Comparison of ENCODE assay signal across 8 mouse cellular contexts in genomic region chr13:73822187-73822800, GRCm38 (mm10). TPM values are rescaled to one million over a fixed set of nuclear protein-coding genes. Genes with fewer than 3 reads are reported as not detected.
DNase-seq lines count a peak whose midpoint lies in the region; ATAC-seq lines count a peak whose summit lies in the region.

No protein-coding gene starts in this region.

- 0 out of 2 replicates have a peak, but pooled peaks cover 6% of the 10 kb centered on the region for H3K4me1 ChIP-seq in midbrain, embryonic 10.5 days
- H3K4me1 ChIP-seq in midbrain, embryonic 11.5 days (ENCODE audit: control insufficient read depth, insufficient read depth, low read length), result no peaks in the 10 kb centered on the region
- no peaks in the 10 kb centered on the region for H3K4me1 ChIP-seq in neural tube, embryonic 11.5 days (ENCODE audit: control insufficient read depth, insufficient read depth, low read length)

- peaks cover 9% of the 10 kb centered on the region for H3K36me3 ChIP-seq in midbrain, embryonic 10.5 days
- no peaks in the 10 kb centered on the region for H3K36me3 ChIP-seq in midbrain, embryonic 11.5 days (ENCODE audit: control insufficient read depth, insufficient read depth, low read length)
- no peaks in the 10 kb centered on the region for H3K36me3 ChIP-seq in neural tube, embryonic 11.5 days (ENCODE audit: control insufficient read depth, insufficient read depth, low read length)

- WGBS in midbrain, embryonic 10.5 days, result 74% methylated on average over 4 of the region's 4 CpGs
- WGBS in midbrain, embryonic 11.5 days, result 61% methylated on average over 4 of the region's 4 CpGs
- WGBS in neural tube, embryonic 11.5 days, result 70% methylated on average over 4 of the region's 4 CpGs

- ATAC-seq in midbrain, embryonic 11.5 days (ENCODE audit: low FRiP score), result no peak
- 0 out of 2 replicates have a peak, but pooled peaks have one; percentile 28 for ATAC-seq in neural tube, embryonic 11.5 days (ENCODE audit: insufficient read depth, low FRiP score, low TSS enrichment)

- H3K4me2 ChIP-seq in midbrain, embryonic 11.5 days, result no peak overlapping the region
- no peak overlapping the region for H3K4me2 ChIP-seq in neural tube, embryonic 11.5 days (ENCODE audit: low read depth)

- no peaks in the 10 kb centered on the region for H3K9me3 ChIP-seq in midbrain, embryonic 10.5 days (replicated peaks)
- no peaks in the 10 kb centered on the region for H3K9me3 ChIP-seq in midbrain, embryonic 11.5 days (ENCODE audit: control insufficient read depth, low read length)
- H3K9me3 ChIP-seq in neural tube, embryonic 11.5 days (ENCODE audit: control insufficient read depth, low read length), result no peaks in the 10 kb centered on the region

- peak; percentile 49 for DNase-seq in midbrain, embryonic 10.5 days (ENCODE audit: low spot score)
- DNase-seq in midbrain, embryonic 11.5 days (ENCODE audit: low spot score, missing footprints), result no peak
- DNase-seq in ZHBTc4 (ENCODE audit: low read depth, low spot score), result peak; percentile 74
- peak; percentile 75 for DNase-seq in embryo, embryonic 10.5 days (ENCODE audit: low spot score)
- DNase-seq in heart, postnatal 14 days, result peak; percentile 75 to 81
- DNase-seq in layer of hippocampus, postnatal 36 days, result peak; percentile 18 to 35
- peak; percentile 41 for DNase-seq in neural tube, embryonic 11.5 days (ENCODE audit: low spot score)
- DNase-seq in thymus, postnatal 0 days (ENCODE audit: low spot score), result peak; percentile 80

- H3K9ac ChIP-seq in midbrain, embryonic 11.5 days (ENCODE audit: low read length), result no peak overlapping the region
- H3K9ac ChIP-seq in neural tube, embryonic 11.5 days (ENCODE audit: low read length), result no peak overlapping the region

- no peaks in the 10 kb centered on the region for H3K27me3 ChIP-seq in midbrain, embryonic 10.5 days (ENCODE audit: low read depth, poor library complexity, severe bottlenecking)
- no peaks in the 10 kb centered on the region for H3K27me3 ChIP-seq in midbrain, embryonic 11.5 days (ENCODE audit: control insufficient read depth, insufficient read depth, low read length)
- no peaks in the 10 kb centered on the region for H3K27me3 ChIP-seq in neural tube, embryonic 11.5 days (ENCODE audit: control insufficient read depth, insufficient read depth, low read length)

- H3K4me3 ChIP-seq in midbrain, embryonic 10.5 days, result no peak overlapping the region
- H3K4me3 ChIP-seq in midbrain, embryonic 11.5 days (ENCODE audit: low read depth, low read length), result no peak overlapping the region
- no peak overlapping the region for H3K4me3 ChIP-seq in neural tube, embryonic 11.5 days (ENCODE audit: low read depth, low read length)

- intact Hi-C loops in heart, postnatal 14 days (cut with DNase I), result loop anchor here (1.0 to 10.0 kb wide), 3 partner anchors 98 to 177 kb away; no protein-coding TSS in a partner anchor

- no peak overlapping the region for H3K27ac ChIP-seq in midbrain, embryonic 10.5 days (replicated peaks)
- H3K27ac ChIP-seq in midbrain, embryonic 11.5 days (ENCODE audit: low read depth, low read length), result no peak overlapping the region
- no peak overlapping the region for H3K27ac ChIP-seq in neural tube, embryonic 11.5 days (ENCODE audit: low read depth, low read length)

RNA-seq across cellular contexts. Expression of gene Nkd2, which starts 25.1 kb away (rescaled TPM):
- polyA plus RNA-seq in midbrain, embryonic 10.5 days (2016; fragmentation: Nextera tagmentation; extraction: Ambion mirVana), result 13.2 and 14.7 TPM in 2 replicates
- polyA plus RNA-seq in midbrain, embryonic 11.5 days (2014; fragmentation: Nextera tagmentation; extraction: Ambion mirVana), result 8.4 and 9.8 TPM in 2 replicates
- 1 to 10 TPM; 1.7 to 2.2 TPM for total RNA-seq in heart, postnatal 14 days (2021)
- total RNA-seq in layer of hippocampus, postnatal 36 days (2021), result 1 to 10 TPM; 6.7 to 8.6 TPM
- polyA plus RNA-seq in neural tube, embryonic 11.5 days (2014; fragmentation: Nextera tagmentation; extraction: Ambion mirVana), result 20.0 and 21.5 TPM in 2 replicates
- 0.78 and 0.96 TPM in 2 replicates for polyA plus RNA-seq in thymus, postnatal 0 days (2015; fragmentation: Nextera tagmentation; extraction: Ambion mirVana)
